Mouse (Mus musculus): ENCODE results near the gene Kdf1.

GRCm38 (mm10) chr4:133493895-133494294 is 24.9 kb upstream of the Kdf1 start:
- TF ChIP-seq CTCF (IDR thresholded peaks at IDR 0.05; ENCODE audit: low read depth, low read length), result no peak
- no peak for TF ChIP-seq POLR2A (IDR thresholded peaks at IDR 0.05; ENCODE audit: borderline replicate concordance, low read depth, low read length)
